Mouse (Mus musculus): ENCODE measurements at regions not wholly inside any gene's neighbourhood (a gene's known extent, or its start where the extent isn't known, plus 50 kb on each side); places are given as distances from the start of the nearest gene placed in this dataset.

DNA sequence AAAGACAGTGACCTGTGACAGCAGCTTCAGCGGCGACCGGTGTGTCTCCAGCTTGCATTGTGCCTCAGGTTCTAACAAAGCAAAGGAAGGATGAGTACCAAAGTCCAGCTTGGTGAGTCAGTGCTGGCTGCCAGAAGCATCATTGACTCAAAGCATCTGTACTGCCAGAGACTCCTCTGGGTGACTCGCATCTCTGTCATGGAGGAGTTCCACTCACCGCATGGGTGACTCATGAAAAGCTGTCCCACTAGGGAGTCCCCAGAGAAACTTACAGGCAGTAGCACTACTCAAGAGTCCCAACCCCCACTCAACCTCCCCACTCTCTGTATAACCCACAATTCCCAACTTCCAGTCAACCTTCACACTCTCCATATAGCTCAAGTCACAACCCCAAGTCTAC lies 166.2 kb downstream of the Tpra1 start:
- H3K9ac ChIP-seq (replicated peaks) = no peak overlapping the region
- 94% methylated on average over 5 of the region's 5 CpGs for WGBS
- no peak overlapping the region for H3K27ac ChIP-seq (replicated peaks)
- no peaks in the 10 kb centered on the region for H3K27me3 ChIP-seq
- H3K36me3 ChIP-seq = no peaks in the 10 kb centered on the region
- no peak overlapping the region for H3K4me2 ChIP-seq (replicated peaks)
- no peaks in the 10 kb centered on the region for H3K9me3 ChIP-seq
- H3K4me3 ChIP-seq = no peak overlapping the region
- no peak for ATAC-seq (replicated peaks)
- H3K4me1 ChIP-seq = no peaks in the 10 kb centered on the region; the same call in 1 of the 2 replicates

DNA sequence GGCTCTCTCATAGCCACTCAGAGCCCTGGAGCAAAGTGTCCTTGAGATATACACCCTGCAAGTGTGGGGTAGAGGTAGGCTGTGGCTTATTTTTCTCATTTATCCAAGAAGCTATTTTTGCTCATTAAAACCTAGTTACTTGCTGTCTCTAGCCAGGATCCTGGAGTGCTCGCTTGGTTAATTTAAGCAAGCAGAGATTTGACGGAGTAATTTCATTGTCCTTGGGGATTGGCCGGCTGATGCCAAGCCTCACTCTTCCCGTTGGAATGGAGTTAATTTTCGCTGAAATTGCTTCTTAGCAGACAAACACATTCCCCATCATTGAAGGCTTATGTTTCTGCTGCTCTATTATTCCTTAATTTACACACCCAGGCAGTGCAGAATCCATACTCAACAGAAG lies 167.1 kb downstream of the Tpra1 start:
- WGBS = 49% methylated on average over 5 of the region's 5 CpGs

DNA sequence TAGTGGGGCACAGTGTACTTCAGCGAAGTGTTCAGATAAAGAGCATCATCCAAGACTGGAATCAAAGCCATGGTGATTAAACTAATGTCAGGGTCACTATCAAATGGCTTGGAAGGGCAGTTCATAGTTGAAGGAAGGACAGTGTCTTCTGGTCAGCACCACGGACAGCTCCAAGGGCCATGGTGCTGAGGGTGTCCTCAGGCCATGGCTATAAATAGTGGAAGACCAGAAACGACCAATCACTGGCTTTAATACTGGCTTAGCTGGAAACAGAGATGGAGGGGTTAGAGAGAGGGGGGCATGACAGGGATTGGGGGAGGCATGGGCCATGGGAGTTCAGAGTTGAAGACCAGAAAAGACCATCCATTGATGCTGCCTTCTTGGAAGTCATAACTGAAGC lies 168.0 kb downstream of the Tpra1 start:
- Histone ChIP-seq H3K4me1 (no peaks in the 10 kb centered on the region; the same call in 1 of the 2 replicates), H3K36me3 (no peaks in the 10 kb centered on the region), H3K27me3 (no peaks in the 10 kb centered on the region), H3K27ac (replicated peaks) (no peak overlapping the region), H3K4me3 (no peak overlapping the region), H3K9ac (replicated peaks) (no peak overlapping the region), H3K4me2 (replicated peaks) (no peak overlapping the region), H3K9me3 (no peaks in the 10 kb centered on the region)
- 17% methylated on average over 3 of the region's 3 CpGs for WGBS
- ATAC-seq (replicated peaks) = no peak

More for the DNA sequence above, 167.1 kb downstream of the Tpra1 start:
- H3K27ac ChIP-seq (replicated peaks) = no peak overlapping the region
- no peaks in the 10 kb centered on the region for H3K9me3 ChIP-seq
- no peaks in the 10 kb centered on the region; the same call in 1 of the 2 replicates for H3K4me1 ChIP-seq
- H3K27me3 ChIP-seq = no peaks in the 10 kb centered on the region
- no peaks in the 10 kb centered on the region for H3K36me3 ChIP-seq
- H3K9ac ChIP-seq (replicated peaks) = no peak overlapping the region
- H3K4me3 ChIP-seq = no peak overlapping the region
- no peak for ATAC-seq (replicated peaks)
- no peak overlapping the region for H3K4me2 ChIP-seq (replicated peaks)

DNA sequence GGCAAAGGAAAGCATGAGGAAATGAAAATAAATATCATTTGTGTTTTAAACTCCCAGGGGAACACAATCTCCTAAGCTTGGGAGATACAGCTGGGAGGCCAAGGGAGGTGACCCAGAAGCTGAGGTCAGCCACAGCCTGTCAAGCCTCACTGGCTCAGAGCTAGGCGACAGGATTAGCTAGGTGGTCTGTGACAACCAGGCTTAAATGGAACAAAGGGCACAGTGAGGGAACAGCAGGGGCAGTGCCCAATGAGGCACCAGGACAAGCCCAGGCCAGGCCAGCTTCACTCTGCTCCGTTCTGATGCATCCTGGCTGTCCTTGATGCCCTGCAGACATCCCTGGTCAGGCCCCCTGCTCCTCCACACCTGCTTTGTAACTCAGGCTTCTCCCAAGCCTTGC lies 169.7 kb downstream of the Tpra1 start:
- no peak overlapping the region for H3K4me3 ChIP-seq
- H3K9me3 ChIP-seq = no peaks in the 10 kb centered on the region
- H3K4me2 ChIP-seq (replicated peaks) = no peak overlapping the region
- no peak overlapping the region for H3K27ac ChIP-seq (replicated peaks)
- no peak for ATAC-seq (replicated peaks)
- no peaks in the 10 kb centered on the region; the same call in 1 of the 2 replicates for H3K4me1 ChIP-seq
- H3K36me3 ChIP-seq = no peaks in the 10 kb centered on the region
- WGBS = 3% methylated on average over 2 of the region's 2 CpGs
- no peak overlapping the region for H3K9ac ChIP-seq (replicated peaks)
- no peaks in the 10 kb centered on the region for H3K27me3 ChIP-seq

DNA sequence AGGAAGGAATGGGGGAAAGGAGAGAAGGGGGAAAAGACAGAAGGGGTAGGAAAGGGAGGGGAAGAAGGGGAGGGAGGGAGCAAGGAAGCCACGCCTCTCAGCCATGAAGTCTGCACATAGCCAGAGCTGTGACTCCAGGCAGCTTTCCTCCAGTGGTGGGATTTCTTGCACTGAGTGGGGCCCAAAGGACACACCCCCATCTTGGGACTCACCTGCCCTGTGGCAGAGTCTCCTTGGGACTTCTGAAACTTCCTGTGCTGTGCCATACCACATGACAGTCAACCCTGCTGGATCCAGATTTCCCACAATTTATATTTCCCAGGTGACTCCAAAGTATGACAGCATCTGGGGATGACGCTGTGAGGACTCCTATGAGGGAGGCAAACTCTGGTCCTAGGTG lies 170.5 kb downstream of the Tpra1 start:
- H3K4me1 ChIP-seq = no peaks in the 10 kb centered on the region; the same call in 1 of the 2 replicates
- no peaks in the 10 kb centered on the region for H3K36me3 ChIP-seq
- no peaks in the 10 kb centered on the region for H3K27me3 ChIP-seq
- no peak; the same call in 1 of the 2 replicates for ATAC-seq (replicated peaks)
- no peak overlapping the region for H3K4me3 ChIP-seq
- no peak overlapping the region for H3K4me2 ChIP-seq (replicated peaks)
- H3K9me3 ChIP-seq = no peaks in the 10 kb centered on the region
- H3K9ac ChIP-seq (replicated peaks) = no peak overlapping the region
- WGBS = 39% methylated on average over 2 of the region's 2 CpGs
- no peak overlapping the region for H3K27ac ChIP-seq (replicated peaks)

DNA sequence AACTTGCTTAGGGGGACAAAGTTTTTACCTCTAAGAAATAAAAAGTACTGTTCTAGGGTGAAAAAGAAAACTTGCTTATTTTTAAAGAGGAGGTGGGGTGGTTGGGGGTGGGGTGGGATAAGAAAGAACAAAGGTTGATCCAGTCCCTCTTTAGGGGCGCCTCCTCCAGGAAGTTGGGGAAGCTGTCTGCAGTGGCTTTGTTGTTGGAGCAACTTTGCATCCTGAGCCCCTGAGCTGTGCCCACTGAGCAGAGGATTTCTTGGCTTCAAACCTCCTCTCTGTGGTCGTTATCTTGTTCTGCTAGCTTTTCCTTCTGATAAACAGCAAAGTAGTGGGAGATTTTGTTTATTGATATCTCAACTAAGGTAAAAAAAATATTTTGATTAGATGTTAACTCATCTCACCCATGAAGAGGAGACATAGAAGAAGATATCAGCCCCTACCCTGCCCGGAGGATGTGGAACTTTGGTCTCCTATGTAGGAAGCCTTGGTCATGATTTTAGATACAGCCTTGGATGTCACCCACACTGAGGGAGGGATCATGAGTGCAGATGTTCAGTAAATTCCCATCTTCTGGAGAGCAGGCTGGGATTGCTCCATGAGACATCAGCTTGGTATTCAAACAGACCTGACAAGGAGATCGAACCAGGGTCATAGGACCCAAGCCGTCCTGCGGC lies 179.7 kb downstream of the Tpra1 start:
- Histone ChIP-seq H3K4me3 (no peak overlapping the region), H3K27ac (replicated peaks) (no peak overlapping the region), H3K4me2 (replicated peaks) (no peak overlapping the region), H3K4me1 (no peaks in the 10 kb centered on the region), H3K27me3 (no peaks in the 10 kb centered on the region), H3K9ac (replicated peaks) (no peak overlapping the region), H3K9me3 (no peaks in the 10 kb centered on the region), H3K36me3 (no peaks in the 10 kb centered on the region)
- no peak for ATAC-seq (replicated peaks)
- WGBS = 65% methylated on average over 6 of the region's 6 CpGs

DNA sequence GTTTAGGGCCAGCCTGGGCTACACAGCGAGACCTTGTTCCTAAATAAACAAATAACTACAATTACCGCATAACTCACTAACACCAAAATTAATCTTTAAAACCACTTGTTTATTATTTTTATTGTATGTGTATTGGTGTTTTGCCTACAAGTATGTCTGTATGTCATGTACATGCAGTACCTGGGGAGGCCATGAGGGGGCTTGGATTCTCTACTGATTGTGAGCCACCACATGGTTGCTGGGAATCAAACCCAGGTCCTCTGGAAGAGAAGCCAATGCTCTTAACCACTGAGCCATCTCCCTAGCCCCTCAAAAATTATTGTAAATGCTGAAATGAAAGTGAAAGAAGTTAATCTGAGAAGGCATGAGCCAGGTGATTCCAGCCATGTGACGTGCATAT lies 182.4 kb downstream of the Tpra1 start:
- ATAC-seq (replicated peaks) = no peak
- 98% methylated on average over 3 of the region's 3 CpGs for WGBS
- Histone ChIP-seq H3K9me3 (no peaks in the 10 kb centered on the region), H3K27me3 (no peaks in the 10 kb centered on the region), H3K4me2 (replicated peaks) (no peak overlapping the region), H3K36me3 (no peaks in the 10 kb centered on the region), H3K4me1 (no peaks in the 10 kb centered on the region), H3K9ac (replicated peaks) (no peak overlapping the region), H3K27ac (replicated peaks) (no peak overlapping the region), H3K4me3 (no peak overlapping the region)

DNA sequence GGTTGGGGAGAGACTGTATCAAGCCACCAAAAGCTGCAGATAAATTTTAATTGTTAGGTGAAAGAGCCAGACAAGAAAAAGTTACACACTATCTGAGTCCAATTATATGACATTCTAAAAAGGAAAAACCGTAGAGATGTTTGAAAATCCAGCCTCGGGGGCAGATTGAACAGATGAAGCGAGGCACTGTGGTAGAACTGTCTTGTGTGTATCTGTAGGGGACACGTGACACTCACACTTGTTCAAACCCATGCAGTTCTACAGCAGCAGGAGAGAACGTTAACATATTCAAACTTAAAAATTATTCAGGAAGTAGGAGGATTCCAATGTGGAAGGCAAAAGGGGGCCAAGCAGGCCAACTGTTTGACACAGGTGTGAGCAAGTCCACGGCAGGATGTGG lies 183.1 kb downstream of the Tpra1 start:
- H3K9ac ChIP-seq (replicated peaks) = no peak overlapping the region

DNA sequence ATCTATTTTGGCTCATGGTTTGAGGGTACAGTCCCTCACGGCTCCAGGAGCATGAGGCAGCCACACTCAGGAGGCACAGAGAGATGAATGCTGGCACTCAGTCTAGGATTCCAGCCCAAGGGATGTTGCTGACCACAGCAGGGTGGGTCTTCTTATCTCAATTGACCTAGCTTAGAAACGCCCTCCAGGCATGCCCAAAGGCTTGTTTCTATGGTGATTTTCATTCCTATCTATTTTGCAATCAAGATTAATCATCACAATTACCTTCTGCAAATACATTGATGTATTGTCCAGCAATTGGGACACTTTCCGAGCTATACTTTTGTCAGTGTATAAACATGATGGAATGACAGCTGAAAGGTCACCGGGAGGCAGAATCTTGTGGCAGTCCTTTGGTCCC lies 185.6 kb downstream of the Tpra1 start:
- no peaks in the 10 kb centered on the region for H3K9me3 ChIP-seq
- H3K9ac ChIP-seq (replicated peaks) = no peak overlapping the region
- H3K36me3 ChIP-seq = no peaks in the 10 kb centered on the region
- H3K4me1 ChIP-seq = no peaks in the 10 kb centered on the region
- H3K27ac ChIP-seq (replicated peaks) = no peak overlapping the region
- no peak overlapping the region for H3K4me3 ChIP-seq
- no peaks in the 10 kb centered on the region for H3K27me3 ChIP-seq
- no peak overlapping the region for H3K4me2 ChIP-seq (replicated peaks)
- no peak for ATAC-seq (replicated peaks)
- 73% methylated on average over 4 of the region's 4 CpGs for WGBS

More for the DNA sequence above, 183.1 kb downstream of the Tpra1 start:
- 87% methylated on average over 6 of the region's 6 CpGs for WGBS
- Histone ChIP-seq H3K4me1 (no peaks in the 10 kb centered on the region), H3K27me3 (no peaks in the 10 kb centered on the region), H3K36me3 (no peaks in the 10 kb centered on the region), H3K9me3 (no peaks in the 10 kb centered on the region), H3K27ac (replicated peaks) (no peak overlapping the region), H3K4me3 (no peak overlapping the region), H3K4me2 (replicated peaks) (no peak overlapping the region)
- no peak for ATAC-seq (replicated peaks)

DNA sequence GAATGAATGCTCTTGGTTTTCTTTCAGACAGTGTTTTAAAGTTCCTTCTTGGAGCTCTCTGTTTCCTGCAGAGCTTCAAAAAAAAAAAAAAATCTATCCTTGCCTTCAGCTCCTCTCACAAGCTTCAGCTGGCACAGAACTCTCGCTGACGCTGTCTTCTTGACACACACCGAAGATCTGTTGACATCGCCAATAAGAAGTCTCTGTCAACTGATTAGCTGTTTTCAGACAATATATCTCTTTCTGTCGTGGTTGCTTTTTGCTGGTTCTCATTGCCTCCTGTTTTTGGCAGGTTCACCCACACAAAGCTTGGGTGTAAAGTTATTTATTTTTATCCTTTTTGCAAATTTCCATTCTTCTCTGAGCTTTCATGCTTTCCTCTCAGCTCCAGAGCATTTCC lies 188.0 kb downstream of the Tpra1 start:
- Histone ChIP-seq H3K9me3 (no peaks in the 10 kb centered on the region), H3K27ac (replicated peaks) (no peak overlapping the region), H3K4me1 (no peaks in the 10 kb centered on the region), H3K4me3 (no peak overlapping the region), H3K4me2 (replicated peaks) (no peak overlapping the region), H3K36me3 (no peaks in the 10 kb centered on the region), H3K27me3 (no peaks in the 10 kb centered on the region), H3K9ac (replicated peaks) (no peak overlapping the region)
- WGBS = 84% methylated on average over 5 of the region's 5 CpGs
- ATAC-seq (replicated peaks) = no peak

DNA sequence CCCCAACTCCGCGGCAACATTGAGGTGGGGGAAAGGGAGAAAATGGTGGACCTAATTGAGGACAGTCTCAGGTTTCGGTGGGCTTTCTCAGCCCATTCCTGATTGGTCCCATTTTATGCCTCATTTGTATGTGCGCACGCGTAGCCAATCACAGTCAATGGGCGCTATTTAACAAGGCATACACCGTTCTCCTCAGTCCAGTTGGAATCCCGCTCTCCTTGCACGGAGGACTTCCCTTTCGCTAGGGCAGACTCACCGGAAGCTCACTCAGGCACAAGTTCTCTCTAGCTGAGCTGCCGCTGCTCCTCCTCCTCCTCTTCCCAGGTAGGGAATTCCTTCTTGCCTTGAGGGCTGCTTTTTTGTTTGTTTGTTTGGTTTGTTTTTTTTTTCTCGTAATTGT lies 193.9 kb downstream of the Tpra1 start:
- no peak overlapping the region for H3K27ac ChIP-seq (replicated peaks)
- no peak for ATAC-seq (replicated peaks)
- H3K4me1 ChIP-seq = no peaks in the 10 kb centered on the region
- H3K9ac ChIP-seq (replicated peaks) = no peak overlapping the region
- no peak overlapping the region for H3K4me2 ChIP-seq (replicated peaks)
- H3K9me3 ChIP-seq = no peaks in the 10 kb centered on the region
- no peaks in the 10 kb centered on the region for H3K36me3 ChIP-seq
- no peaks in the 10 kb centered on the region for H3K27me3 ChIP-seq
- WGBS = 96% methylated on average over 14 of the region's 14 CpGs
- no peak overlapping the region for H3K4me3 ChIP-seq

DNA sequence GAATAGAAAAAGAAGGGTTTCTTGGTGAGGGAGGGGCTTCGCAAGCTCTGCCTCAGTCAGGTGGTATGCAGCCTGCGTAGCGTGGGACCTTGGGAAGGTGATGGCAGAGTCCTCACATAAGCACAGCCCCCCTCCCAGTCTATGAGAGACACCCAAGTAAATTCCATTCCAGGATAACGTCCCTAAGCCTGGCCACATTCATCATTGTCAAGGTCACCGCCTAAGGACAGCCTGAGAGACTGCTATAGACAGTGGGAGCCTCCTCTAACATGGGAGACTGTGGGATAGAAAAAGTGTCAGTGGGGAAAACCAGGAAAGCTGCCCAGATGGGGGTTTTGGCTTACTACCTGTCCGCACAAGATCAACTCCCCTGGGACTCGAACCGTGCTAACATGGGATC lies 195.5 kb downstream of the Tpra1 start:
- Histone ChIP-seq H3K9me3 (no peaks in the 10 kb centered on the region), H3K27ac (replicated peaks) (no peak overlapping the region), H3K4me1 (no peaks in the 10 kb centered on the region), H3K4me2 (replicated peaks) (no peak overlapping the region), H3K27me3 (no peaks in the 10 kb centered on the region), H3K4me3 (no peak overlapping the region), H3K36me3 (no peaks in the 10 kb centered on the region), H3K9ac (replicated peaks) (no peak overlapping the region)
- ATAC-seq (replicated peaks) = no peak
- WGBS = 92% methylated on average over 8 of the region's 8 CpGs

DNA sequence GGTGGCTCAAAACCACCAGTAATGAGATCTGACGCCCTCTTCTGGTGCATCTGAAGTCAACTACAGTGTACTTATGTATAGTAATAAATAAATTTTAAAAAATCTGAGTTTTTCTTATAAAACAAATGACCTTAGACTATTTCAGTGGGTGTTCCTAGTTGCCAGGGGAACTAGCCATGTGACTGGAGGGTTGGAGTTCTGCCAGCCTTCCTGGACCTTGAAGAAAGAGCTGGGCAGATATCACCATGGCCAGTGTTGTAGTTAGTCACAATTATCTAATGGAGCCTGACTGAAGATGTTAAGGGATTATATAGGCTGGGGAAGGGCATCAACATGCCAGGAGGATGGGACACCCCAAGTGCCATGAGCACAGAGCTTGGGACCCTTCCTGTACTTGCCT lies 217.2 kb downstream of the Tpra1 start:
- H3K27me3 ChIP-seq = no peaks in the 10 kb centered on the region
- H3K27ac ChIP-seq (replicated peaks) = no peak overlapping the region
- H3K4me3 ChIP-seq = no peak overlapping the region
- no peak overlapping the region for H3K4me2 ChIP-seq (replicated peaks)
- no peaks in the 10 kb centered on the region for H3K9me3 ChIP-seq
- 0 out of 2 replicates have a peak, but pooled peaks cover 3% of the 10 kb centered on the region for H3K4me1 ChIP-seq
- H3K9ac ChIP-seq (replicated peaks) = no peak overlapping the region
- no peaks in the 10 kb centered on the region for H3K36me3 ChIP-seq
- no peak for ATAC-seq (replicated peaks)
- 74% methylated on average over 1 of the region's 1 CpGs for WGBS
